Mouse (Mus musculus): Measurements from ENCODE around the gene Tfpt.

GRCm38 (mm10) chr7:3664524-3665214, 34.9 kb upstream of the Tfpt start:
- TF ChIP-seq CTCF (IDR thresholded peaks at IDR 0.05; ENCODE audit: low read depth, low read length) (no peak), GATA1 (IDR thresholded peaks at IDR 0.05; ENCODE audit: borderline replicate concordance, low read length) (no peak), POLR2AphosphoS5 (IDR thresholded peaks at IDR 0.05; ENCODE audit: insufficient replicate concordance, low read depth, low read length) (no peak), TAL1 (conservative IDR thresholded peaks at IDR 0.05; ENCODE audit: low read depth, low read length) (no peak)

All from G1E (cell line).